Mouse (Mus musculus) kidney, adult 2 months (tissue): ENCODE data around the gene Hspa14.

Source experiments
- CTCF ChIP-seq: fragments of 200-500 bp; conservative IDR thresholded peaks from 2 replicates; pipeline ENCODE4 v1.5.1; 2011; ENCODE audit warnings: low read depth, mild to moderate bottlenecking, control low read depth, low read length, moderate library complexity, mixed read lengths; ENCODE audit not compliant: insufficient read depth, insufficient read length
- POLR2A ChIP-seq: fragments of 200-500 bp; IDR thresholded peaks from one replicate; pipeline ENCODE4 v1.6.1; 2011; ENCODE audit warnings: low read depth, low read length, control low read depth

- TF ChIP-seq CTCF (no peak), POLR2A (peak; percentile 53)
Measured at GRCm38 (mm10) chr2:3512552-3513454, at the start of gene Hspa14, which contains the start of the genes Gm45902 and Cdnf.
